In the genomic region with DNA sequence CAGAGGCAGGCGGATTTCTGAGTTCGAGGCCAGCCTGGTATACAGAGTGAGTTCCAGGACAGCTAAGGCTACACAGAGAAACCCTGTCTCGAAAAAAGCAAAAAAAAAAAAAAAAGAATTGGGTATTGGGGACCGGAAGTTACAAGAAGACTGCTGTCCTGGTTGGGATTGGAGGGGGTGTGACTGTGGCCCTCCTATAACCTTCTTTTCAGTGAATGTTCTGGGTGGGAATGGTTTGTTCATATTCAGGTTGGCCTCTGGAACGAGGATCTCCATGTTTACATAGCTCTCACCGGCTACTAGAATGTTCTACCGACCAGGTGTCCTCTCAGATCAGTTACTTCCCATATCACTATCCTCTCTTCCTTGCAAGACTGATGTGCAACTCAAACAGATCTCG, we compare ENCODE assay signal across 8 mouse cellular contexts. TPM values are rescaled to one million over a fixed set of nuclear protein-coding genes. Genes with fewer than 3 reads are reported as not detected.
A peak's percentile ranks its signal among the peaks of the same experiment; 100 is the strongest.
DNase-seq lines count a peak whose midpoint lies in the region; ATAC-seq and TF ChIP-seq lines count a peak whose summit lies in the region.

No protein-coding gene starts in this region.

- H3K4me2 ChIP-seq in heart, postnatal 0 days (ENCODE audit: low read depth, low read length): peak overlapping the region; percentile 71
- peak overlapping the region; percentile 60 for H3K4me2 ChIP-seq in hindbrain, embryonic 13.5 days
- H3K4me2 ChIP-seq in midbrain, embryonic 11.5 days: no peak overlapping the region

- no peaks in the 10 kb centered on the region for H3K4me1 ChIP-seq in heart, postnatal 0 days (ENCODE audit: control insufficient read depth, insufficient read depth)
- H3K4me1 ChIP-seq in hindbrain, embryonic 13.5 days (replicated peaks): peaks cover 10% of the 10 kb centered on the region; the same call in 1 of the 2 replicates
- no peaks in the 10 kb centered on the region for H3K4me1 ChIP-seq in midbrain, embryonic 11.5 days (ENCODE audit: control insufficient read depth, insufficient read depth, low read length)

- H3K4me3 ChIP-seq in heart, postnatal 0 days (ENCODE audit: low read depth, low read length): peak overlapping the region; percentile 47
- peak overlapping the region; percentile 44 for H3K4me3 ChIP-seq in hindbrain, embryonic 13.5 days
- H3K4me3 ChIP-seq in midbrain, embryonic 11.5 days (ENCODE audit: low read depth, low read length): no peak overlapping the region

- ATAC-seq in heart, postnatal 0 days (ENCODE audit: insufficient read depth, low read depth): no peak
- ATAC-seq in hindbrain, embryonic 13.5 days (ENCODE audit: low FRiP score): no peak
- ATAC-seq in midbrain, embryonic 11.5 days (ENCODE audit: low FRiP score): no peak; the same call in 1 of the 2 replicates
- ATAC-seq in inflammation-experienced regulatory T-cells, adult 6 months: no peak

- H3K9ac ChIP-seq in heart, postnatal 0 days (replicated peaks; ENCODE audit: low read depth, low read length): no peak overlapping the region
- H3K9ac ChIP-seq in hindbrain, embryonic 13.5 days: no peak overlapping the region
- no peak overlapping the region for H3K9ac ChIP-seq in midbrain, embryonic 11.5 days (ENCODE audit: low read length)

- no peak for TF ChIP-seq CTCF in heart, postnatal 0 days (IDR thresholded peaks at IDR 0.05; ENCODE audit: low read depth)

- H3K36me3 ChIP-seq in heart, postnatal 0 days (replicated peaks; ENCODE audit: control insufficient read depth, insufficient read depth, low read length): no peaks in the 10 kb centered on the region
- no peaks in the 10 kb centered on the region for H3K36me3 ChIP-seq in hindbrain, embryonic 13.5 days
- H3K36me3 ChIP-seq in midbrain, embryonic 11.5 days (ENCODE audit: control insufficient read depth, insufficient read depth, low read length): no peaks in the 10 kb centered on the region

- intact Hi-C loops in heart, postnatal 14 days (cut with DNase I): no loop called here

- no peaks in the 10 kb centered on the region for H3K27me3 ChIP-seq in heart, postnatal 0 days (ENCODE audit: control insufficient read depth, insufficient read depth, low read length)
- H3K27me3 ChIP-seq in hindbrain, embryonic 13.5 days: peaks cover 6% of the 10 kb centered on the region; the same call in 1 of the 2 replicates
- H3K27me3 ChIP-seq in midbrain, embryonic 11.5 days (ENCODE audit: control insufficient read depth, insufficient read depth, low read length): no peaks in the 10 kb centered on the region

- no peaks in the 10 kb centered on the region for H3K9me3 ChIP-seq in heart, postnatal 0 days (replicated peaks; ENCODE audit: control insufficient read depth, low read length)
- H3K9me3 ChIP-seq in hindbrain, embryonic 13.5 days: no peaks in the 10 kb centered on the region
- no peaks in the 10 kb centered on the region for H3K9me3 ChIP-seq in midbrain, embryonic 11.5 days (ENCODE audit: control insufficient read depth, low read length)

- H3K27ac ChIP-seq in heart, postnatal 0 days (ENCODE audit: low read depth): no peak overlapping the region
- H3K27ac ChIP-seq in hindbrain, embryonic 13.5 days: no peak overlapping the region
- no peak overlapping the region for H3K27ac ChIP-seq in midbrain, embryonic 11.5 days (ENCODE audit: low read depth, low read length)

- 74% methylated on average over 8 of the region's 8 CpGs for WGBS in heart, postnatal 0 days
- WGBS in hindbrain, embryonic 13.5 days: 75% methylated on average over 8 of the region's 8 CpGs
- WGBS in midbrain, embryonic 11.5 days: 74% methylated on average over 8 of the region's 8 CpGs

- no peak for DNase-seq in heart, postnatal 0 days (ENCODE audit: low spot score)
- no peak for DNase-seq in heart, postnatal 14 days
- peak; percentile 51 for DNase-seq in ES-CJ7 (ENCODE audit: low read depth, low spot score)
- peak; percentile 75 for DNase-seq in midbrain, embryonic 11.5 days (ENCODE audit: low spot score, missing footprints)
- no peak for DNase-seq in embryo, embryonic 10.5 days (ENCODE audit: low spot score)
- no peak for DNase-seq in adrenal gland, postnatal 4 days (ENCODE audit: low spot score in 2 of 2)

- no peak for TF ChIP-seq EP300 in heart, postnatal 0 days (IDR thresholded peaks at IDR 0.05; ENCODE audit: low read depth)

RNA-seq across cellular contexts. Expression of a gene that starts 0.3 kb away (rescaled TPM):
- not detected in 2 replicates for total RNA-seq in heart, postnatal 0 days (2014; rRNA removed; ENCODE audit: low replicate concordance)
- polyA plus RNA-seq in heart, postnatal 0 days (2015; fragmentation: Nextera tagmentation; extraction: Ambion mirVana): 0.05 and 0.11 TPM in 2 replicates
- under 1 TPM in 1 of 2 experiments, not detected in 1; 0.17 TPM for total RNA-seq in heart, postnatal 14 days (2021)
- 2.5 and 3.2 TPM in 2 replicates for polyA plus RNA-seq in hindbrain, embryonic 13.5 days (2015; fragmentation: Nextera tagmentation; extraction: Ambion mirVana)
- polyA plus RNA-seq in midbrain, embryonic 11.5 days (2014; fragmentation: Nextera tagmentation; extraction: Ambion mirVana): 2.3 and 2.8 TPM in 2 replicates
- polyA plus RNA-seq in inflammation-experienced regulatory T-cells, adult 6 months (2017; shearing (Covaris generic)): not detected
- total RNA-seq in adrenal gland, postnatal 4 days (2021): 1 to 10 TPM in 1 of 2 experiments, under 1 TPM in 1; 0.54 to 1.4 TPM

Comparison
In these comparisons a context has a peak if more than half of its experiments do, and no peak if none do; other contexts are left out.
1. DNase-seq: peak in ES-CJ7 (single experiment) and midbrain, embryonic 11.5 days (single experiment); none in heart, postnatal 0 days (single experiment), heart, postnatal 14 days (0 of 2), embryo, embryonic 10.5 days (single experiment) and adrenal gland, postnatal 4 days (0 of 2).